Mouse (Mus musculus) thymus, postnatal 36 days (tissue): ENCODE measurements around the gene Gm20422.

Experiments used
- DNase-seq, 2 experiments: peaks; one replicate each; pipeline ENCODE4 v3.0.0; 2022; ENCODE audit warnings: mixed read lengths in 2 of 2

Gene Gm20422

GRCm38 (mm10) chr8:69701810-69702209 is 72.9 kb downstream of the Gm20422 start:
- peak in 1 of 2 experiments; percentile 11 for DNase-seq
